Mouse (Mus musculus) liver, adult 2 months (tissue): ENCODE measurements at regions not wholly inside any gene's neighbourhood (a gene's known extent, or its start where the extent isn't known, plus 50 kb on each side); places are given as distances from the start of the nearest gene placed in this dataset.
A peak's percentile ranks its signal among the peaks of the same experiment; 100 is the strongest.

ENCODE experiments used
- CTCF ChIP-seq: fragments of 200-500 bp; IDR thresholded peaks from 2 replicates; pipeline ENCODE4 v1.5.1; 2011; ENCODE audit warnings: low read depth, low read length, control low read depth
- POLR2A ChIP-seq: fragments of 200-500 bp; IDR thresholded peaks from 2 replicates; pipeline ENCODE4 v1.6.1; 2011; ENCODE audit warnings: low read length, control low read depth; ENCODE audit not compliant: insufficient read depth; ENCODE audit errors: extremely low read depth

DNA sequence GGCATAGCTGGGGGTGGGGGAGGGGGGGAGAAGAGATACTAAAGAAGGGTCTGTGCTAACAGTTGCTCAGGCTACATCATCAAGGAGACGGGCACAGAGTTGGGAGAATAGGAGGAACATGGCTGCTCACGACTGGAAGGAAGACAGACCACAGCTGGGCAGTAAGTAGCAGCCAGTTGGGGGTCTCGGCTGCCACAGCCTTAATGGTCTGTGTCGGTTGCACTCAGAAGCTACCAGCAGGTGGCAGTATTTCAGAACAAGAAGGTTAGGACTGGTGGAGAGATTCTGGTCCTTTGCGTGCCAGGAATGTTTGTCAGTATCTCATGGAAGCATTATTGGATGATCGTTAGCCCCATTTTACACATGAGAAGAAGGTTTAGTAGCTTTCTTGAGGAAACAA, 185.9 kb downstream of the Cyp26b1 start:
- no peak for TF ChIP-seq POLR2A
- TF ChIP-seq CTCF, result peak; percentile 66
